Mouse (Mus musculus): Measurements from ENCODE around the gene Tesk2. TPM values are rescaled to one million over a fixed set of nuclear protein-coding genes. Genes with fewer than 3 reads are reported as not detected.

The Tesk2 gene
- polyA plus RNA-seq, 1 experiment = 3.1 TPM

DNA sequence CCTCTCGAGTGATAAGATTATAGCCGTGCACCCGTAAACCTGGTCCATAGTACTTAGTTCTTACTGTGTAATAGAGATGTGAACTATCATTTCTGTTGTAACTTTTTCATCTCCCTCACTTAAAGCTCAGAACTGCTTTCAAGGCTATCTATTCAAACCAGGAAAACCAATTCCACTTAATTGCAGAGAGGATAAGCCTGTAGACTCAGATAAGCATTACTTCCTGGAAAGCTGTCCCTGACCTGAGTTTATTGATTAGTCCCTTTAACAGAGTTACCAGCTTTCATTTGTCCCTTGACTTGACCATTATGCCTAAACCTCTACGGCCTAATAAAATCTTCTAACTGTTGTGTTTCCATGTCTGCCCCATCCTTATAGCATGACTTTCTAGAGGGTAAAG lies 36.8 kb upstream of the Tesk2 start:
- Histone ChIP-seq H3K4me1 (ENCODE audit: control insufficient read depth, insufficient read depth, insufficient read length) (0 out of 2 replicates have a peak, but pooled peaks cover 3% of the 10 kb centered on the region), H3K27ac (ENCODE audit: insufficient read depth, low read length) (no peak overlapping the region), H3K4me3 (ENCODE audit: extremely low read depth, insufficient read depth, insufficient read length) (no peak overlapping the region), H3K36me3 (ENCODE audit: control insufficient read depth, insufficient read depth, low read length) (peaks cover 2% of the 10 kb centered on the region), H3K27me3 (ENCODE audit: control insufficient read depth, insufficient read depth, low read length) (no peaks in the 10 kb centered on the region)
- no peak for DNase-seq (ENCODE audit: low read depth in 1 of 2, low spot score in 2 of 2)
- 73% methylated on average over 4 of the region's 4 CpGs for WGBS
- TF ChIP-seq CTCF (IDR thresholded peaks at IDR 0.05; ENCODE audit: extremely low read depth, insufficient read depth, insufficient read length, insufficient replicate concordance) = no peak
- no peak for TF ChIP-seq POLR2A (IDR thresholded peaks at IDR 0.05; ENCODE audit: low read depth, low read length)

DNA sequence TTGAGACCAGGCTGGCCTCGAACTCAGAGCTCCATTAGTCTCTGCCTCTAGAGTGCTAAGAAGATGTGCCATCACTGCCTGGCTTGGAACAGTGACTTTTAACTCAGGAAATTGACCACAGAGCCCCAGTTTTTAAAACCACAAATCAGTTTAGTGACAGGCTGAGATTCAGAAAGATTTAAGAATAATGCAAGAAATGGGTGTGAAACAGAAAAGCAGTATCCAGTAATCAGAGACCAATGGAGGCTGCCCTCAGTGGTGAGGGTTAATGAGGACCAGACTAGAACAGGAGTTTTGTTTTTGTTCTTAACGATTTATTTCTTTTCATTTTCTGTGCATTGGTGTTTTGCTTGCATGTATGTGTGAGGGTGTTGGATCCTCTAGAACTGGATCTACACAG lies 36.1 kb upstream of the Tesk2 start:
- Histone ChIP-seq H3K4me1 (ENCODE audit: control insufficient read depth, insufficient read depth, insufficient read length) (0 out of 2 replicates have a peak, but pooled peaks cover 3% of the 10 kb centered on the region), H3K4me3 (ENCODE audit: extremely low read depth, insufficient read depth, insufficient read length) (no peak overlapping the region), H3K27me3 (ENCODE audit: control insufficient read depth, insufficient read depth, low read length) (no peaks in the 10 kb centered on the region), H3K36me3 (ENCODE audit: control insufficient read depth, insufficient read depth, low read length) (peaks cover 5% of the 10 kb centered on the region), H3K27ac (ENCODE audit: insufficient read depth, low read length) (peak overlapping the region; percentile 88; the same call in 1 of the 2 replicates)
- 71% methylated on average over 2 of the region's 2 CpGs for WGBS
- TF ChIP-seq POLR2A (IDR thresholded peaks at IDR 0.05; ENCODE audit: low read depth, low read length) (no peak), CTCF (IDR thresholded peaks at IDR 0.05; ENCODE audit: extremely low read depth, insufficient read depth, insufficient read length, insufficient replicate concordance) (no peak)
- DNase-seq (ENCODE audit: low read depth in 1 of 2, low spot score in 2 of 2) = no peak

DNA sequence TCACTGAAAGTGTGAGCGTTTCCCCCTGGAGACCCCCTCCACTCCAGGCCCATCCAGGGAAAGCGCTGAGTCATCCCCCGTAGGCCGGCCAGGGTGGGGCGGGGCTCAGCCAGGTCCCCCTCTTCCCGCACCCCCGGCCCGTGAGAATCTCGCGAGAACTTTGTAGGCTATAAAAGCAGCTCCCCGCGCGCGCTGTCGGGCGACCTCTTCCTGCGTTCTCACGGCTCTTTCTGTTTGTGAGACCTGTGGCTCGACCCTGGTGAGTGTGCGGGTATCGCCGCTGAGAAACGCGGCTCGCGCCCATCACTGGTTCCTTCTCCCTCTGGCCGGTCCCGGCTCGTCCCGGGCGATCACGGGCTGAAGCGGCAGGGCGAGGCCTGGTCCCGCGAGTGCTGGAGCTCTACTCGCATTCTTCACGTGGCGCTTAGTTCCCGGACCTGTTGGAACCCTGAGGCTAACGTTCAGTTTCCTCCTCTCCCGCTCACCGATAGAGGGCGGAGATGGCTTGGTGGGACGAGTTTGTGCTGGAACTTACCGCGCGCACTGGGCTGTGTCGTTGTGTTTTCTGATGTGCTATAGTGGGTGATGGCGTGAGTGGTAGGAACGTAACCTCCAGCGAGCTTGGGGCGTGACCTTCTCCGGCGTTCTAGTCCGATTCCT lies 35.2 kb upstream of the Tesk2 start, which contains the start of gene Prdx1:
Gene Prdx1, plus strand, starts transcription at position 143 of the 660 bp plus-strand sequence.
- 0 out of 2 replicates have a peak, but pooled peaks cover 3% of the 10 kb centered on the region for H3K4me1 ChIP-seq (ENCODE audit: control insufficient read depth, insufficient read depth, insufficient read length)
- peak within 1 kb of the TSS; percentile 88 for H3K27ac ChIP-seq (ENCODE audit: insufficient read depth, low read length)
- H3K4me3 ChIP-seq (ENCODE audit: extremely low read depth, insufficient read depth, insufficient read length) = peak within 1 kb of the TSS; percentile 77
- WGBS = under 1% methylated on average over 56 of the region's 56 CpGs
- H3K27me3 ChIP-seq (ENCODE audit: control insufficient read depth, insufficient read depth, low read length) = no peaks in the 10 kb centered on the region
- peak; percentile 82 to 89 for DNase-seq (ENCODE audit: low read depth in 1 of 2, low spot score in 2 of 2)
- TF ChIP-seq POLR2A (IDR thresholded peaks at IDR 0.05; ENCODE audit: low read depth, low read length) (peak; percentile 95), CTCF (IDR thresholded peaks at IDR 0.05; ENCODE audit: extremely low read depth, insufficient read depth, insufficient read length, insufficient replicate concordance) (peak; percentile 68; the same call in 1 of the 2 replicates)
- peaks cover 5% of the 10 kb centered on the region for H3K36me3 ChIP-seq (ENCODE audit: control insufficient read depth, insufficient read depth, low read length)

DNA sequence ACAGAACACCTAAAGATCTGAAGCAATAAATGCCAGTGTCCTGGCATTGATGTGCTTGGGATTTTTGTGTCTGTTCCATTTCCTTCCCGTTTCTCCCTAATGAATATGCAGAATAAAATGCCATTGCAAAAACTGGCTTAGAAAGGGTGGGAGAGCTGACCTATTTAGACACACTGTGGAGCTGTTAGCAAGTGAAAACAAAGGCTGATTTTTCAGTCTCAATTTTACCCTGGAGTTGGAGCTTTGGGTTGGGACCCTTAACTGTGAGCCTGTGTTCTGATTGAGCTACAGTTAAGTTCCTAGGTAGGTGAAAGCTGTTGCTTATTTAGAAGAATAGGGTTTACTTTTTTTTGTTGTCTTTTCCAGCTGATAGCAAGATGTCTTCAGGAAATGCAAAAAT lies 33.7 kb upstream of the Tesk2 start:
- WGBS = 31% methylated on average over 1 of the region's 1 CpGs

DNA sequence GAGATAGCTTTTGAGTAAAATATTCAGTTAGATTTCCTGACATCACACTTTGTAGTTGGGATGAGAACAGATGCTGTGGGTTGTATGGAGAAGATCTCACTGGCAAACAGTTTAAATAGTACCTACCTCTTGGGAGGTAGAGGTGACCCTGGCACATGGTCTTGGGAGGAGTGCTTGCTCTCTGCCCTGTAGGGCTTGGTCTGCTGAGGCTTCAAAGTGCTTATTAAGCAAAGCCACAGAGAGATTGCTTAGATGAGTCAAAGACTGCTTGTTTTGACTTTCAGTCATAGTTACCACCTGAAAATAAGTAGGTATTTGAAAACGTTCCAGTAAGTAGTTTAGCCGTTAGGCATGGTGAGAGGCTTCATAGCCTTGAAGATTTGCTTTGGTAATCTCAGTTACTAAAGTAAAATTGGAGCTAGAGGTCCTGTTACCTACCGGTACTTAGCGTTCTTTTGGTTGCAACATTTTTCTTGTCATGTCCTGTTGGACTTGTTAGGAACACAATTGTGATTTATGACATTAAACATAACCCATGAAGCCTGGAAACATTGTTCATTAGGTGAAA lies 31.4 kb upstream of the Tesk2 start:
- Histone ChIP-seq H3K4me3 (ENCODE audit: extremely low read depth, insufficient read depth, insufficient read length) (no peak overlapping the region), H3K27ac (ENCODE audit: insufficient read depth, low read length) (no peak overlapping the region), H3K27me3 (ENCODE audit: control insufficient read depth, insufficient read depth, low read length) (no peaks in the 10 kb centered on the region), H3K4me1 (ENCODE audit: control insufficient read depth, insufficient read depth, insufficient read length) (0 out of 2 replicates have a peak, but pooled peaks cover 3% of the 10 kb centered on the region), H3K36me3 (ENCODE audit: control insufficient read depth, insufficient read depth, low read length) (peaks cover 19% of the 10 kb centered on the region)
- 82% methylated on average over 4 of the region's 4 CpGs for WGBS
- TF ChIP-seq POLR2A (IDR thresholded peaks at IDR 0.05; ENCODE audit: low read depth, low read length) (no peak), CTCF (IDR thresholded peaks at IDR 0.05; ENCODE audit: extremely low read depth, insufficient read depth, insufficient read length, insufficient replicate concordance) (no peak)
- DNase-seq (ENCODE audit: low read depth in 1 of 2, low spot score in 2 of 2) = no peak

More for the DNA sequence above, 33.7 kb upstream of the Tesk2 start:
- Histone ChIP-seq H3K27ac (ENCODE audit: insufficient read depth, low read length) (no peak overlapping the region), H3K4me3 (ENCODE audit: extremely low read depth, insufficient read depth, insufficient read length) (no peak overlapping the region), H3K27me3 (ENCODE audit: control insufficient read depth, insufficient read depth, low read length) (no peaks in the 10 kb centered on the region), H3K4me1 (ENCODE audit: control insufficient read depth, insufficient read depth, insufficient read length) (0 out of 2 replicates have a peak, but pooled peaks cover 3% of the 10 kb centered on the region), H3K36me3 (ENCODE audit: control insufficient read depth, insufficient read depth, low read length) (peaks cover 8% of the 10 kb centered on the region)
- no peak for DNase-seq (ENCODE audit: low read depth in 1 of 2, low spot score in 2 of 2)
- TF ChIP-seq POLR2A (IDR thresholded peaks at IDR 0.05; ENCODE audit: low read depth, low read length) (no peak), CTCF (IDR thresholded peaks at IDR 0.05; ENCODE audit: extremely low read depth, insufficient read depth, insufficient read length, insufficient replicate concordance) (no peak)

DNA sequence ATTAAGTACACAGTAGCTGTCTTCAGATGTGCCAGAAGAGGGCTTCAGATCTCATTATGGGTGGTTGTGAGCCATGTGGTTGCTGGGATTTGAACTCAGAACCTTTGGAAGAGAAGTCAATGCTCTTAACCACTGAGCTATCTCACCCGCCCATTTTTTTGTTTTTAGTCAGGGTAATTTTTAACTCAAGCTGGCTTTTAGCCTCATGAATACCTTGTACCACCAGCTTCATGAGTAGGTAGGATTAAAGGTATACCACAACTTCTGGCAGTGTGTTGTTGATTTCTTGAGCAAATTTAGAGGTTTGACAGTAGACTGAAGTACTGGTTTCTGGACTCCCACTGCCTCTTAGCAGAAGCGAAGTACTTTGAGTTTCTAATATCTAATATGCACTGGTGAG lies 28.6 kb upstream of the Tesk2 start:
- WGBS = 91% methylated on average over 2 of the region's 2 CpGs

DNA sequence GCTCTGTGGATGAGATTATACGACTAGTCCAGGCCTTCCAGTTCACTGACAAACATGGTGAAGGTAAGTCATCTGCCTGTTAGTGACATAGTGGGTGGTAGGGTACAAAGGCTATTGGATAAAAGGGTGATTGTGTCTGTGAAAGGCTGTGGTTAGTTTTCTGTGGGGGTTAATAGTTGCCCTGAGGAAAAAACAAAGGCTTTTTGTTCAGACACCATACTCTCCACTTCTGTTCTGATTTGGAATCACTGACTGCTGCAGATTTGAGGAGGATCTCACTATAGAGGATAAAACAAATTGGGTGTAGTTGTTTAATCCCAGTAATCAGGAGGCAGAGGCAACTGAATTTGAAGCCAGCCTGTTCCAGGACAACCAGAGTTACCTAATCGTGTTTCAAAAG lies 27.0 kb upstream of the Tesk2 start:
- no peak for DNase-seq (ENCODE audit: low read depth in 1 of 2, low spot score in 2 of 2)
- peaks cover 37% of the 10 kb centered on the region for H3K36me3 ChIP-seq (ENCODE audit: control insufficient read depth, insufficient read depth, low read length)
- WGBS = 93% methylated on average over 2 of the region's 2 CpGs

More for the DNA sequence above, 28.6 kb upstream of the Tesk2 start:
- Histone ChIP-seq H3K27ac (ENCODE audit: insufficient read depth, low read length) (no peak overlapping the region), H3K36me3 (ENCODE audit: control insufficient read depth, insufficient read depth, low read length) (peaks cover 32% of the 10 kb centered on the region), H3K4me1 (ENCODE audit: control insufficient read depth, insufficient read depth, insufficient read length) (no peaks in the 10 kb centered on the region), H3K27me3 (ENCODE audit: control insufficient read depth, insufficient read depth, low read length) (no peaks in the 10 kb centered on the region), H3K4me3 (ENCODE audit: extremely low read depth, insufficient read depth, insufficient read length) (no peak overlapping the region)
- DNase-seq (ENCODE audit: low read depth in 1 of 2, low spot score in 2 of 2) = no peak
- TF ChIP-seq POLR2A (IDR thresholded peaks at IDR 0.05; ENCODE audit: low read depth, low read length) (no peak), CTCF (IDR thresholded peaks at IDR 0.05; ENCODE audit: extremely low read depth, insufficient read depth, insufficient read length, insufficient replicate concordance) (no peak)

More for the DNA sequence above, 27.0 kb upstream of the Tesk2 start:
- Histone ChIP-seq H3K4me1 (ENCODE audit: control insufficient read depth, insufficient read depth, insufficient read length) (no peaks in the 10 kb centered on the region), H3K27ac (ENCODE audit: insufficient read depth, low read length) (no peak overlapping the region), H3K4me3 (ENCODE audit: extremely low read depth, insufficient read depth, insufficient read length) (no peak overlapping the region), H3K27me3 (ENCODE audit: control insufficient read depth, insufficient read depth, low read length) (no peaks in the 10 kb centered on the region)
- TF ChIP-seq POLR2A (IDR thresholded peaks at IDR 0.05; ENCODE audit: low read depth, low read length) = no peak
- no peak for TF ChIP-seq CTCF (IDR thresholded peaks at IDR 0.05; ENCODE audit: extremely low read depth, insufficient read depth, insufficient read length, insufficient replicate concordance)

Data from spleen, adult 2 months (tissue).